Mouse (Mus musculus) testis, postnatal 10 days (tissue): ENCODE results near the gene Adra1b.

Experiments
- DNase-seq: peaks from one replicate; pipeline ENCODE4 v3.0.0; 2021; ENCODE audit warnings: low spot score

Gene Adra1b

DNA sequence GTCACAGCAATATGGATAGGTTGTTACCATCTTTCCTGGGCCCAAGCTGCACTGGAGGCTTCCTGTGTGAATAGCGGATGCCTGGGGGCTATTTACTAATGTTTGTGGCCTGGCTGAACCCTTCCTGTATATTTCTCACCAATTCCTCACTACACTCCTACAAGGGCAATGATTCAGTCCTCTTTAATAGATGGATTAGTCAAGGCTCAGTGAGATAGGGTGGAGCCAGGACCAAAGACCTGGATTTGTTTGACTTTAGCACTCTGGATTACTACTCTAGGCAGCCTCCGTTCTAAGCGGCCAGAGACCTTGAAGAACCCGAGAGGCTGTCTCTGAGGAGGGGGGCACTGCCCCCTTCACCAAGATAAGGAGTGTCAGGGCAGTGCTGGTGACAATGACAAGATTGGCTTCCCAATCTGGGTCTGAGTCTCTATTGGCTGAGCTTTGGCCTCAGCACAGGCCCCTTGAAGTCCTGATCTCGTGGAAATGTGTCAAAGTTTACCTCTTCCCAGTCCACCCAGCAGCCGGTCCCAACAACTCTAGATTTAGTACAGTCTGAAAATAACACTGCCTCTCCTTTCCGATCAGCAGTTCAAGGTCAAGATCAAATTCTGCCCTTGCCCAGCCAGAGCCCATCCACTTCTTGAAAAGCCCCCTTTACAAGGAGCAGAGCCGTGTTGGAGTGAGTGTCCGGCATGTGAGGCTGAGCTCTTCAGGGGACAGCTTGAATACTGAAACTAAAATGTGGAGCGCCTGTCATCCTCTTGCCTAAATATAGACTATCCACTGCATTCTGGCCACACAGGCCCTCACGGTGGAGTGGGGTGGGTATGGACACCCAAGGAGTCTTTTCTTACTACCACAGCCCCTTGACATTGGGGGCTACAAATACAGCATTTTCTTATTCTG lies 80.2 kb downstream of the Adra1b start:
- DNase-seq = no peak

DNA sequence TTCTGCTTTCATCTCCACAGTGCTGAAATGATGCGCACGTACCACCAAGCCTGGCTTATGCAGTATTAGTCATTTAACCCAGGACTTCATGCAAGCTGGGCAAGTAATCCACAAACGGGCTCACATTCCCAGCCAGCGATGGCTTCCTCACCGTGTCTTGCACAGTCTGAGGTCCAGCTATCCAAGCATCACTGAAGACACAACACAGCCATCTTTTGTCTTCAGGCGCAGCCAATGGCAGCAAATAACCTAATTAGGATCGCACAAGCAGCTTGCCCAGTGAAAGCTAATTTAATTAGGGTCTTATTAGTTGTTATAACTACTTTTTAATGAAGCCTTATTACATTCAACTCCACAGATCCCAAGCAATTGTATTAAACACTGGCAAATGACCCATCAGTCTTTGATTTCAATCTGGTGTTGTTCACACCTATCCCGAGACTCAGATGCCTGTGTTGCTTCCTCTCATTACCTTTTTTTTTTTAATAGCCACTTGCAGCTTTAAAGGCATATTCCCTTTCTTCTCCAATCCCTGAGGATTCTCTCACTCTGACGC lies 83.6 kb downstream of the Adra1b start:
- DNase-seq = no peak

DNA sequence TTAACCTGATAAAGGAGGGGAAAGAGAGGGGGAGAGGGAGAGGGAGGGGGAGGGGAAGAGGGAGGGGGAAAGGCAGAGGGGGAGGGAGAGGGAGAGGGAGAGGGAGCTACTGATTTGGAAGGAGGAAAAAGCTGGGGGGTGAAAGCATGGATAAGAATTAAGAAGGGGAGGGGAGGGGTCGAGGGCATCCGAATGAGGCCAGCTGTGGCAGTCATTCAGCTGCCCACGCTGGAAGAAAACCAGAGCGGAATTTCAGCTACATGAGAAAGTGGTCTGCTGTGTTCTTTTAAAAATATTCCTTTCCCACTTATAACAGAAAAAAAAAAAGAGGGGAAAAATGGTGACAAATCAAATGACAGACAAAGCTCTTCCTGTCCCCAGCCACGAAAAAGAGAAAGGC lies 88.5 kb downstream of the Adra1b start:
- no peak for DNase-seq

DNA sequence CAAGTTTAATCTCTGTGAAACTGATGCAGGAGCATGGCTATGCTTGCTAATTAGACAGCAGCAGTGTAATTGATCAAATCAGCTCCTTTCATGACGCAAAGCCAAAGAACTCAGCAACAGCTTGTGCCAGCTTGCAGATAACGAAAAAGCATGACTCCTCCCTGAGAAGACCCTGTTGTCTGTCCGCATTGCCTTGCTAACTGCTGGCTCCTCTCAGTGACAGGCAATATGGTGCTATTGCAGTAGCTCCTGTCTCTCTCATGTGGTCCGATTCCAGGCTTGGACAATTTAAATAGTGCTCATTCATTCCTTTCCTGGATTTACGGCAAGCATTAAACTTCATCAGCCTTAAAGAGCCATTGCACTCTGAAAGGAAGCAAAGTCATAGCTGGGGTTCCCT lies 93.3 kb downstream of the Adra1b start:
- DNase-seq = no peak

DNA sequence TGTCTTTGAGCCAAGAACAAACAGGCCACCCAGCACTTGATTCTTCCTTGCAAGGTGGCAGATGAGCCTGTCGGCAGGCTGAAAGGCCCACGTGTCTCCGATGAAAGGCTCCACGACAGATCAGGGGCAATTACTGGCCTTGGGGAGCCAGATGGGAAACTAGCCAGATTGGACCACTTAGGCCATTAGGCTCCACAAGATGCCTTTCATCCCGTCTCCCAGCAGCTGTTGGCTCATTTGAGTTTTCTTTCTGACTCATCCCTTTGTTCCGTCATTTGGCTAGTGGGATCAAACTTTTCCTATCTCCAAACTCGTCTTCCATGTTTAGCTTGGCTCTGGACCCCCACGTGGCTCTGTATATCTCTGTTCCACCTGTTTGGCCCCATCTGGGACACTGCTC lies 105.0 kb downstream of the Adra1b start:
- no peak for DNase-seq

DNA sequence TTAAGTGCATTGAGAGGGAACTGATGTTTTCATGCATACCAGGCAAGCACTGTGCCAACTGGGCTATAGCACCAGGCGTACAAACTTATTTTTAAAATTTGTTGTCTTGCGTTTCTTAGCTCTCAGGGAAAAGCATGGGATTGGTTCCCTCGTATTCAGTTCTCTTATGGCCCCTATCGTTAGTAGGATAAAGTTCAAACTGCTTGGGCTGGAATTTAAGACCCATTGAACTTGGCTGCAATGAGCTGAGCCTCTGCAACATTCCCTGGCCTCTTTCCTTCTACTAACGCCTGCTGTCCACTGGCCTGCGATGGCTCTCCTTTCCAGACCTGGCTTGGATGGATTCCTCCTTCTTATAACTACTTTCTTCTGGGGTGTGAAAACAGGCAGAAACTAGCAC lies 110.6 kb downstream of the Adra1b start:
- DNase-seq = no peak

DNA sequence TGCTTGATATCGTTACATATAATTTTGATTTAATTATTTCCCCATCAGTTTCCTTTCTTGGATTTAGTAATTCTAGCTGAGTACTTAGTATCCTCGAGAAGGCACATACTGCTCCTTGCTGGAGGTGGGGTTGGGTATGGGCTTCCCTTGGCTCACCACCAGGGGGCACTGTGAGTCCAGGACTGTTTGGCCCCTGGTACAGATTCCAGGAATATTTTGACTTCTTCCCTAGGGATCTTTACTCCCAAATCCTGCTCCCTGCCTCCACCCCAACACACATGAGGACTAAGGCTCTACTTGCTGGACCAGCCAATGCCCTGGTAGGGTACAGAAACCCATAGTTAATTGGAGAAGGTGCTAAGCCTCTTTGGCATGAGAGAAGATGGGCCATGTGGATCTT lies 117.2 kb downstream of the Adra1b start:
- peak; percentile 92 for DNase-seq

DNA sequence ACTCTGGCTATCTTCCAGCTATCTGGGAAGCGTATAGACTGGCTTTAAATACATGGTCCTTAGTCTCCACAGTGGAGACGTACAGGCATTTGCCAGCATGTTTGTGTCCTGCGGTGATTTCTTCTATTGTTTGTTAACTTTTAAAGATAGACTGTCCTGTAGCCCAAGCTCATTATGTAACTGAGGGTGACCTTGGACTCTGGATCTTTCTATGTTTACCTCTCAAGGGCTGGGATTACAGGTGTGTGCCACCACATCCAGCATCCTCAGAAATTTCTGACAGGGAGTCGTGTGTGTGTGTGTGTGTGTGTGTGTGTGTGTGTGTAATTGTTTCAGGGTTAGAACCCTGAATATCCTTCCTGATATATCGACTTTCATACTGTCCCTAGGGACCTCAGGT lies 117.9 kb downstream of the Adra1b start:
- no peak for DNase-seq

DNA sequence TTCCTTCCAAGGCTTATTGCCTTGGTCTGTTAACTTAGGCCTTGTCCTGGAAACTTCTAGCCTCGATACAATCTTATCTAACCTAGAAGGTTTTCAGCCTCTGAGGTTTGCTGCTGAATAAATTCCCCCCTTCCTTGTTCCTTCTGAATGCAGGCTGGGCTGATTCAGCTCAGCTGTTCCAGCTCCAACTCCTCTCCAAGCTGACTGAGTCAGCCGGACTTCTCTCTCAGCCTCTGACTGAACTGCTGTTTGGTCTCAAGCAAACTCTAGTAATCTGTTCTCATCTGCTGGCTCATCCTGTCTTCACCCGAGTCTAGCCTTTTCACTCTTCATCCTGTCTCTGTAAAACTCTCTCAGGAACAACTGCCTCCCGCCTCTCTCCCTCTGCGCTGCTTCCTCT lies 121.5 kb downstream of the Adra1b start:
- no peak for DNase-seq

DNA sequence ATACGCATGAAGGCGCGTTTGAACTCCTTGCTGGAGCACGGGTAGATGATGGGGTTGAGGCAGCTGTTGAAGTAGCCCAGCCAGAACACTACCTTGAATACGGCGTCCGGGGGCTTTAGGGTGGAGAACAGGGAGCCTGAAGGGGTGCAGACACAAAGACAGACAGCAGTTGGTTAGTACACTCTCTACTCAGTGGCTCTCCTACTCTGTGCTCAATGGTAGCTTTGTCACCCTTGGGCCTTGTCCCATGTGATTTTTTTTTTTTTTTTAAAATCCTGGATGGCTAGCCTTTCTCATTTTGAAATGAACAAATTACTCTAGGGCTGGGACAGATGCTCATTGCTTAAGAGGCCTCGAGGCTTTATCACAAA lies 124.7 kb downstream of the Adra1b start:
- no peak for DNase-seq

DNA sequence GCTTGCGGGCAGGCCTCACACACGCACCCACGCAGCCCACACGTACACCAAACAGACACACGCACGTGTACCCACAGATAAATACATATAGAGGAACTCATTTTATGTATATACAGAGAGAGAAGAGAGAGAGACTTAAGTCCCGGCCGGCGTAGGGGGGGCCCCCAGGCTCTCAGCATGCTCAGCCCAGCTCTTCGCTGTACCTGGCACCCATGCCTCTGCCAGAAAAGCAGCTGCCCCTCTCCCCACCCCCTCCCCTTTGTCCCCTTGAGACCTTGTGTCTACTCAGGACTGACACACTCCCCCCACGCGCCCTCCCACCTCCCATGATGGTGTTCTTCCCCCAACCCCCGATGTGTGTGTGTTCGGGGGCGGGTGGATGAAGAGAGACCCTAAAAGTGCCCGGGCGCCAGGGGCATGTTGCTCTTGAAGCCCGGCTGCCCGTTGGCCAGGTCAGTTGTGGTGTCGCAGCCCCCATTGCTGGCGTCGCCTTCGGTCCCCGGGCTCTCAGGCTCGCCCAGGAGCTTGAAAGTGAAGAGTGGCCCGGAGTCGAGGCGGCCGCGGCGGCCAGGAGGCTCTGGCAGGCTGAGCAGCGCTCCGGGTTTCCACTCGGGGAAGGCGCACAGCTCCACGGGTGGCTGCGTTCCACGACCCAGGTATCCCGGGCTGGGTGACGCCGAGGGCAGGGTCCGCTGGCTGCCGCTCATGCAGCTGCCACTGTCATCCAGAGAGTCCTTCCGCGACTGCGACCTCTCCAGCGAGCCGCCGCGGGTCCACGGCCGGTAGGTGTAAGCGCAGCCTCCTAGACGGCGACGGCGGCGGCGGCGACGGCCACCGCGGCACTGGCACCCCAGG lies 125.3 kb downstream of the Adra1b start:
- DNase-seq = peak; percentile 52

DNA sequence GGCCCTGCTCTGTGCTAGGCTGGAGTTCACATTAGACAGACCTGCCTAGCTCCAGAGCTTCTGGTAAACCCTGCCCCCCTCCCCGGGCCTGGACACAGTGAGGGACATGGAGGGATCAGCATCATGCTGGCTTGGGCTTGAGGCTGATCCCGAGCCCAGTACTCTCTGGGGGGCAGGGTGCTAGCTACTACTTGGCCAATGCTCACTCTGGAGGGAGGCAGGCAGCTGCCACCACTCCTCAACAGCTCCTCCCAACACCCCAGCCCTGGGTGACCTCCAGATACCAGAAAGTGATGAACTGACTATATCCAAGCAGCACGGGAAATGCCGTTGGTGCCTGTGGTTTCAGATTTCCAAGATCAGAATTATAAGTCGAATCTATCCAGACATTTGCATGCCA lies 127.3 kb downstream of the Adra1b start:
- no peak for DNase-seq

DNA sequence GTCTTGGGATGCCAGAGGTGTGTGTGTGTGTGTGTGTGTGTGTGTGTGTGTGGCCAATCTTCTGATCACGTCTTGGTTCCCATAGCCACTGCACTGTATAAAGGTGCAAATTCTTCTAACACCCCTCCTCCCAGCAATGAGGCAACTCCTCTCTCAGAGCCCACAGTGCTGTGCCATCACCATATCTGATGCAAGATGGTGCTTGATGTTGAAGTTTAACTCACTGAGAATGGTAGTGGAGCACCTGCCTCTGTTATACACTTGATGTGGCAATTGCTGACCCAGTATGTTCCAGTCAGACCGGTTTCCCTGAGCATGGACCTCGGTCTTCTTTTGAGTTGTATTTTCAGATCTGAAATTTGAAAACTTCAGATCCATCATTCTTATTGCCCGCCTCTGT lies 130.9 kb downstream of the Adra1b start:
- no peak for DNase-seq

DNA sequence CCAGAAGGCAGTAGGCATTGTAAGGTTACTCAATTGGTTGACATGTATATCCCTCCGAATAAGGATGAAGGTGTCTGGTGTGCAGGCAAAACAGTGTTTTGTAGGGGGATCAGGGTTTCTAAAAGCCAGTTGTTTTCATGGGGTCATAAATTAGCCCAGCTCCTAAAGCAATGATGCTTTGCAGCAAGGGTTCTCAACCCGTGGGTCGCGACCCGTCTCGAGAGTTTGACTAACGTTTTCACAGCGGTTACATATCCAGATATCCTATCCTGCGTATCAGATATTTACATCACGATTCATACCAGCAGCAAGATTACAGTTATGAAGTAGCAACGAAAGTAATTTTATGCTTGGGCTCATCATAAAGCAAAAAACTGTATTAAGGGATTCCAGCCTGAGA lies 133.3 kb downstream of the Adra1b start:
- DNase-seq = no peak

DNA sequence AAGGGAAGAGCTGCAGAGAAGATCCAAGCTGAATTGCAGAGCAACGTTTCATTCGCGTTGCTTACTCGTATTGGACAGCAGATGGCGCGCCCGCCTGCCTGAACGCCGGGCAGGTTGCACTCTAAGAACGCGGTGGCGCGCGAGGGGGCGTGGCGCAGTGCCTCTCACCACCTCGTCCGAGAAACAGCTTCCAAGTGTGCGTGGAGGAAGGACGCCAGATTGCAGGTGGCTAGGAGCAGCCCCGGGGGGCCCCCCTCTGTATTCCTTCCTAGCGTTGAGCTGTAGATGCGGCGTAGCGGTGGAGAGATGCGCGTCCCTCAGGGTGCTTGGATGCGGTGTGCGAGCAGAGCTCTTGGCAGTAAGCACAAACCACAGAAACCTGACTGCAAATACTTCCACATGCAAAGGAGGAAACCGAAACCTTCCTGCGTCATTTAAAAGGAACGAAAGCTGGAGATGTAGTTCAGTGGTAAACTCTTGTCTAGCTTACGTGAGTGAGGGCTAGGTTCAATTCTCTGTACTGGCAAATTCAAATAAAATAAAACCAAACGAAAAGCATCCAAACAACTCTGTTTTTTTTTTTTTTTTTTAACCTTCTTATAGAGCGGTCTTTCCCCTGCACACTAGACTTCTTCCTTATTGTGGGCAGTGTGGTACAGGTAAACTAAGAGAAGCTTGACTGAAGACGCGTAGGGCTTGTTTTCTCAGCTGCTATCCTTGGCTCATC lies 133.9 kb downstream of the Adra1b start:
- DNase-seq = peak; percentile 82

DNA sequence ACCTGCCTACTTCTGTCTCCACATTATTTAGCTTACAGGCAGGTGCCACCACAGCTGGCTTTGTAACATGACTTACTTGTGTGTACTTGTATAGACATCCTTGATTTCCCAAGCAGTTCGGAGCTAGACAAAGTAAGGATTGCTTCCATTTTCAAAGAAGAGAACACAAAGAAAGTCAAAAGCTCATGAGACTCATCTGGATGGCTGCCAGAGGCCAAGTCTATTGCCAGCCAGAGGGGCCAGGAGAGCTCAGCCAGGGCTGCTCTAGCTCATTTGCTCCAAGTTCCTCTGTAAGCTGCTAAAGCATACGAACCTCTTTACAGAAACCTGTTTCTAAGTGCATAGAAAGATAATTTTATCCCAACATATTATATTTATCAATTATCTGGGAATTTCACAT lies 142.6 kb downstream of the Adra1b start:
- no peak for DNase-seq

DNA sequence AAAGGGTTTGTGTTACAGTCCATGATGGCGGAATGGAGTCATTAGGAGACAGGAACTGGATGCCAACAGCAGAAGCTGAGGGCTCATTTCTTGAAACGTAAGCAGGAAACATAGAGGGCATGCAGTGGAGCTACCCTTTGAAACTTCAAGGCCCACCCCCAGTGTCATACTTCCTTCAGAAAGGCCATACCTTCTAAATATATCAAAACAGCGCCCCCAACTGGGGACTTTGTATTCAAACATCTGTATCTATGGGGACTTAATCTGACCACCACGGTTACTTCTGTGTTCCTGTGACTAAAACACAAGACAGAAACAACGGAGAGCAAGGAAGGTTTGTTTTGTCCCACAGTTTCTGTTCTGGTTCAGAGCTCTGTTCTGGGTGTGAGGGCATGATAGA lies 145.6 kb downstream of the Adra1b start:
- no peak for DNase-seq

DNA sequence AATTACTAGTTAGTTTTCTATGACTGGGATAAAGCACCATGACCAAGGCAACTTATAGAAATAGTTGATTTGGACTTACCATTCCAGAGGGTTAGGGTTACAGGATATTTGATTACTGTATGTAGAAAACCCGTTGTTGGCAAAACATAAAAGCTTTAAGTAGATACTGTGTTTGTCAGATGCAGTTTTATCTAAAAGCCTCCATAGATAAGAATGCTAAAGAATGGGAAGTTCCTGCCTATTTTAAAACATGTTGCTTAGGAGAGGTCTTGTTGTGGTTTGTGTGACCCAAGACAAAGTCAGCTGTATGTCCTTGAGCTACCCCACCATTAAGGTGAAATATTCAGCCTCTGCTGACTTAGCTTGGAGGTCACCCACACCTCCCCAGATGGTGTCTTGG lies 146.4 kb downstream of the Adra1b start:
- no peak for DNase-seq

DNA sequence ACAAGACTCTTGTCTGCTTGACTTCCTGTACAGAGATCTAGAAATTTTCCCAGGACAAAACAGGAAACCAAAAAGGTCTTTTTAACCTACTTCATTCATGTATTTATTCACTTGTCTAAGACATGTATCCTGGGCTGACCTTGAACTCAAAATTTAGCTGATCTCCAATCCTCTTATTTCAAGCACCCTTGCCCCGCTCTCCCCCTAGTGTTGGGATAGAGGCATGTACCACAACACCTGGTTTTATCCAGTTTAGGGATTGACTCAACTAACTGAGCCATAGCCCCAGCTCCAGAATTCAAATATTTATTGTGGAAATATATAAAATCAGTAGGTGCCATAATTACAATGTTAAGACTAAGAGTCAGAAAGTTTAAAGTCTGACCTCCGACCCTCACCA lies 149.5 kb downstream of the Adra1b start:
- no peak for DNase-seq

DNA sequence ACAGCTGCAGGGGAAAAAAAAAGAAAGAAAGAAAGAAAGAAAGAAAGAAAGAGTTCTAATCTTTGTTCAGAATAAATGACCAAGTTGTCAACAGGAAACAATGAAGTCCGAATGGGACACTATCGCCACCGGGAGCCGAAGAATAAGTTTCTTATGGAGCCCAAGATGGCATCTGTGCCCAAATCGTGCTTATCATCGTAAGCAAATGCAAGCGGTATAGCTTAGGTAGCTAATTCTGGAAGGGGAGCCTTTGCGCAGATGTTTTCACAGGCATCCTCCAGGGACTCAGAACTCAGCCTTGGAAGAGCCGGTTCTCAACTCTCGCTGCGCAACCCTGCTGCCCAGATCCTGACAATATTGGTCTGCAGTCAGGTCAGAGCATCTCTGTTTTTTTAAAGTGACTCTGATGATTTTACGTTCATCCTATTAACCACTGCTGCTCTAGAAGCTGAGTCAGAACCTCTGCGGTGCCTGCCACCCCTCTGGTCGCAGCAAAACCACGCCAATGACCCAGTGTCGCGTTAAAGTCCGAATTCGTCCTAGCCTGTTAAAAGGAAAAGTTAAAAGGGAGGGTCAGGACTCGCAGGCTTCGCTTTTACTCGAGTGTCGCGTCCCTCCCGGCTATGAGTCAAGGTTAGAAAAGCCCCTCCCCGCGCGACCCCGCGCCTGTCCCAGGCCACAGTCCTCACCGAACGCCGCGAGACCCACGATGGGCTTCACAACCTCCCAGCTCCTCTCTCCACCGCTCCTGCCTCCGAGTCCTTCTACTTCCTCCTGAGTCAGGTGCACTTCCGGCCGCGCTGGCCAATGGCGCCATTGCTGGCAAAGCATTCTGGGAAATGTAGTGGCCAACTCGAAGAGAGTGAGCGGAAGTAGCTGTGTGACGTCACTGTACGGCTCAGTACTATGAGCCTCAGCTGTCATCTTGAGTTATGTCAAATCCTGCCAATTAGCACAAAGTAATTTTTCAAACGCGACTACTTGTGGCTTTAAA lies 153.5 kb downstream of the Adra1b start, which contains the start of gene Ttc1:
Gene Ttc1, minus strand, starts transcription at position 776 of the 994 bp plus-strand sequence.
- DNase-seq = peak; percentile 95

DNA sequence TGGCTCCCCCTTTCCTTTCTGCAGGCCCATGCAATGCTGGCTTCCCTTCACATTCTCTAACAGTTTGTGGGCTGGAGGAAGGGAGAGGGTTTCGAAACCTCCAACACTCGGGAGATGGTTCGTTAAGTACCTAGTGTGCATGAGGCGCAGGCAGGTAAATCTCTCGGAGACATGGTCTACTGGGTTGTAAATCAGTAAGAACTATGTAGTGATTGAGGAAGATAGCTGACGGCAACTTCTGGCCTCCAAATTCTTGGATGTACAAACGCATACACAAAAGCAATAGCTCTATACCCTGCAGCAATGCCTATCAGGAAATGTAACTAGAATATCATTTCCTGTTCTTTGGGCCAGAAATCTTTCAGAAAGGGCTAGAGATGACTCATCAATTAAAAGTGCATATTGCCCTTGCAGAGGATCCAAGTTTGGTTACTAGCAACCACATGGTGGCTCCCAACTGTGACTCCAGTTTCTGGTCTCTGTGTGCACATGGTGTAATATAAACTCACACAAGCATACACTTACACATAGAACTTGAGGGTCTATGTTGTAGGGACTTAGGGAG lies 172.2 kb downstream of the Adra1b start:
- no peak for DNase-seq
